13 mouse cellular contexts compared by ENCODE assay signal in the genomic region with DNA sequence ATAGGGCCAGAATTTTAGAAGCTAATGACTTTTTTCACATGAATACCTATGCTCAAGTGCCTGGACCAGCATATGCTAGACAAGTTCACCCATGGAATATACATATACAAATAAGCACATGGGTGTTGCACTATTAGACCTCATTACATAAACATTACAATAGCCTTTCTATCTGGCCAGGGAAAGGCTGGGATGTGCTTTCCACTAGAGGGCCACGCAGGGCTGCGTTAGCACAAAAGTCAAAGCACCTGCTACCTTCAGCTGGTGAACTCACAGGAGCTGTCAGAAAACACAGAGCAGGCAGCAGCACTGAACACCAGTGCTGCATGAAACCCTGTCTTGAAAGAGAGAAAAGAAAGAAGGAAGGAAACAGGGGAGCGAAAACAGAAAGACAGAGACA. TPM values are rescaled to one million over a fixed set of nuclear protein-coding genes. Genes with fewer than 3 reads are reported as not detected.
"Had no signal": no experiment of that assay in that cellular context is flagged by ENCODE, and none has a peak within 500 bp of the region (broad histone marks: within the 10 kb centered on the region; RNA-seq: fewer than 3 reads in every experiment).

No protein-coding gene starts in this region.

RNA-seq across cellular contexts. Expression of a gene that starts 6.1 kb away (rescaled TPM):
- polyA plus RNA-seq: liver, embryonic 15.5 days; lung, embryonic 14.5 days; lung, embryonic 16.5 days; midbrain, embryonic 11.5 days; midbrain, embryonic 13.5 days; myocyte; neural tube, embryonic 11.5 days; neural tube, embryonic 13.5 days; neural tube, embryonic 15.5 days; stomach, embryonic 14.5 days; stomach, embryonic 16.5 days; thymus, postnatal 0 days had no signal

RNA-seq across cellular contexts. Expression of a gene that starts 7.4 kb away (rescaled TPM):
- polyA plus RNA-seq: lung, embryonic 14.5 days; lung, embryonic 16.5 days; midbrain, embryonic 11.5 days; midbrain, embryonic 13.5 days; myocyte; neural tube, embryonic 11.5 days; neural tube, embryonic 13.5 days; stomach, embryonic 14.5 days; stomach, embryonic 16.5 days had no signal

RNA-seq across cellular contexts. Expression of a gene that starts 25.4 kb away (rescaled TPM):
- polyA plus RNA-seq: lung, embryonic 14.5 days; lung, embryonic 16.5 days; midbrain, embryonic 11.5 days; midbrain, embryonic 13.5 days; myocyte; neural tube, embryonic 11.5 days; neural tube, embryonic 13.5 days; neural tube, embryonic 15.5 days; stomach, embryonic 14.5 days; stomach, embryonic 16.5 days; thymus, postnatal 0 days had no signal

RNA-seq across cellular contexts. Expression of a gene that starts 53.5 kb away (rescaled TPM):
- polyA plus RNA-seq: liver, embryonic 15.5 days; lung, embryonic 14.5 days; lung, embryonic 16.5 days; midbrain, embryonic 11.5 days; midbrain, embryonic 13.5 days; myocyte; neural tube, embryonic 11.5 days; neural tube, embryonic 15.5 days; small intestine, adult 2 months; stomach, embryonic 14.5 days; stomach, embryonic 16.5 days had no signal
